Mouse (Mus musculus) embryonic fibroblast, embryonic 13.5 days (primary cell): ENCODE measurements at regions not wholly inside any gene's neighbourhood (a gene's known extent, or its start where the extent isn't known, plus 50 kb on each side); places are given as distances from the start of the nearest gene placed in this dataset.

Experiments
- CTCF ChIP-seq: IDR thresholded peaks from 2 replicates; pipeline ENCODE4 v1.5.1; 2011; ENCODE audit warnings: mild to moderate bottlenecking, control low read depth, low read length, moderate library complexity, borderline replicate concordance; ENCODE audit not compliant: insufficient read depth
- POLR2A ChIP-seq: IDR thresholded peaks from 2 replicates; pipeline ENCODE4 v1.6.1; 2011; ENCODE audit warnings: low read depth, mild to moderate bottlenecking, control low read depth, low read length, moderate library complexity

GRCm38 (mm10) chr1:51609295-51609694, 131.1 kb upstream of the Nabp1 start:
- TF ChIP-seq CTCF (no peak), POLR2A (no peak)
